Mouse (Mus musculus): ENCODE data around the gene Myo1d. TPM values are rescaled to one million over a fixed set of nuclear protein-coding genes. Genes with fewer than 3 reads are reported as not detected.

Myo1d gene
- polyA plus RNA-seq, 1 experiment: 80.4 TPM

DNA sequence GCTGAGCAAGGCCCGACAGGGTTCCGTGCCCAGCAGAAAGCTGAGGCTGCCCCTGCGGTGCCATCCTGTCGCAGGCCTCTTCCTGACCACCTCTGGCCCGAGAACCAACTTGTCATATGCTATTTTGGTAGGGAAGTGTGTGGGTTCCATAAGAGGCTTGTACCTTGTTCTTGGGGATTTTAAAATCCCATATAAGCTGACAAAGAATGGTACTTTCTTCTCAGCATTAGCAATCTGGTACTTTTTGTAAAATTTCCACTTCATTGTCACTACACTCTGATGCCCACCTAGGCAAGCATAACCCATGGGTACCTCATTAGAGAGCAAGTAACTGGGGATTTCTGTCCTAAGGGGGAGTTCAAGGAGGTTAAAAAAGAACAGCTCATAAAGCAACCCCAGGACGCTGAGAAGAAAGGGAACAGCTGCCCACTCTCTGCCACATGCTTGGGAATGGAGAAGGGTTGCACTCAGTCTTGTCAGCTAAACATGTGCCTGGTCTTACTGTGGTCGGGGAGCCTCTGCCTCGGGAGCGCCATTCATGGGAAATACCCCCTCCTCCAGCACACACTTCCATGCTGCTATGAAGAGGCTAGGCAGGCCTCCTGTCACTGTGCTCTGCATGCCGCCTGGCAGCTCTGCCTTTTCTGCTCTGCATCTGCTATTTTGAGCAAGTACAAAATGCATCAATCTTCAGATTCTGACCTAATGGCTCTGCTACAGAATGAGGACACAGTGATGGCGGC is 281.3 kb downstream of the Myo1d start:
- Histone ChIP-seq H3K4me3 (replicated peaks; ENCODE audit: extremely low read depth, low read depth, low read length) (no peak overlapping the region), H3K4me1 (ENCODE audit: control insufficient read depth, insufficient read depth, low read length) (no peaks in the 10 kb centered on the region; the same call in 1 of the 2 replicates)
- no peak for TF ChIP-seq CTCF (IDR thresholded peaks at IDR 0.05; ENCODE audit: insufficient read depth, low read length)
- no peak for TF ChIP-seq POLR2A (IDR thresholded peaks at IDR 0.05; ENCODE audit: borderline replicate concordance, extremely low read depth, low read depth, low read length)
- WGBS: 55% methylated on average over 11 of the region's 11 CpGs
- no peak for DNase-seq

- no peak overlapping the region for H3K4me3 ChIP-seq (replicated peaks; ENCODE audit: extremely low read depth, low read depth, low read length)
- no peak for TF ChIP-seq CTCF (IDR thresholded peaks at IDR 0.05; ENCODE audit: insufficient read depth, low read length)
- no peak for TF ChIP-seq POLR2A (IDR thresholded peaks at IDR 0.05; ENCODE audit: borderline replicate concordance, extremely low read depth, low read depth, low read length)
- DNase-seq: no peak
- 87% methylated on average over 10 of the region's 10 CpGs for WGBS
- H3K4me1 ChIP-seq (ENCODE audit: control insufficient read depth, insufficient read depth, low read length): no peaks in the 10 kb centered on the region; the same call in 1 of the 2 replicates
Observed at GRCm38 (mm10) chr11:80497225-80497919, 282.5 kb downstream of the Myo1d start.

DNA sequence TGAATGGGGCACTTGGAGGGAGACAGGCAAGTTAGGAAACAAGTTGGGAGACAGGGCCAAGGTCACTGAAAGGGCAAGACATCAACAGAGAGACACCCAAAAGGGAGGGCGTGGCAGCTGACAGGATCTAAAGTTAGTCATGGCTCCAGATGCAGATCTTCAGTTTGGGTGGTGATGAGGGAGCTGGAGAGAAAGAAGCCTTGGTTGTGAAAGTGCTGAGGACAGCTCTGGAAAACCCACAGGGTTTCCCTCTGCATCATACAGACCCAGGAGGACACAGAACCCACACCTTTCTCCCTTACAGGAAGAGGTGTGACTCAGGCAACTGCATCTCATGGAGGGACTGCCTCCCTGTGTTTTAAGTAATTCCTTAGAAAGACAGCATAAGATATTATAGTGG is 283.2 kb downstream of the Myo1d start:
- no peak for DNase-seq
- no peaks in the 10 kb centered on the region; the same call in 1 of the 2 replicates for H3K4me1 ChIP-seq (ENCODE audit: control insufficient read depth, insufficient read depth, low read length)
- H3K4me3 ChIP-seq (replicated peaks; ENCODE audit: extremely low read depth, low read depth, low read length): no peak overlapping the region
- WGBS: 76% methylated on average over 1 of the region's 1 CpGs
- no peak for TF ChIP-seq POLR2A (IDR thresholded peaks at IDR 0.05; ENCODE audit: borderline replicate concordance, extremely low read depth, low read depth, low read length)
- TF ChIP-seq CTCF (IDR thresholded peaks at IDR 0.05; ENCODE audit: insufficient read depth, low read length): no peak

GRCm38 (mm10) chr11:80495972-80496371 is 283.9 kb downstream of the Myo1d start:
- 87% methylated on average over 6 of the region's 6 CpGs for WGBS
- no peak for TF ChIP-seq CTCF (IDR thresholded peaks at IDR 0.05; ENCODE audit: insufficient read depth, low read length)
- no peak for TF ChIP-seq POLR2A (IDR thresholded peaks at IDR 0.05; ENCODE audit: borderline replicate concordance, extremely low read depth, low read depth, low read length)

GRCm38 (mm10) chr11:80494852-80495251 is 285.0 kb downstream of the Myo1d start:
- DNase-seq: no peak
- TF ChIP-seq POLR2A (IDR thresholded peaks at IDR 0.05; ENCODE audit: borderline replicate concordance, extremely low read depth, low read depth, low read length): no peak
- H3K4me1 ChIP-seq (ENCODE audit: control insufficient read depth, insufficient read depth, low read length): no peaks in the 10 kb centered on the region; the same call in 1 of the 2 replicates
- no peak overlapping the region for H3K4me3 ChIP-seq (replicated peaks; ENCODE audit: extremely low read depth, low read depth, low read length)
- 82% methylated on average over 9 of the region's 9 CpGs for WGBS

More at GRCm38 (mm10) chr11:80495972-80496371, 283.9 kb downstream of the Myo1d start:
- DNase-seq: no peak
- no peaks in the 10 kb centered on the region; the same call in 1 of the 2 replicates for H3K4me1 ChIP-seq (ENCODE audit: control insufficient read depth, insufficient read depth, low read length)
- H3K4me3 ChIP-seq (replicated peaks; ENCODE audit: extremely low read depth, low read depth, low read length): no peak overlapping the region

- WGBS: 87% methylated on average over 5 of the region's 5 CpGs
- TF ChIP-seq CTCF (IDR thresholded peaks at IDR 0.05; ENCODE audit: insufficient read depth, low read length) (no peak), POLR2A (IDR thresholded peaks at IDR 0.05; ENCODE audit: borderline replicate concordance, extremely low read depth, low read depth, low read length) (no peak)
- no peak for DNase-seq
- Histone ChIP-seq H3K4me1 (ENCODE audit: control insufficient read depth, insufficient read depth, low read length) (no peaks in the 10 kb centered on the region), H3K4me3 (replicated peaks; ENCODE audit: extremely low read depth, low read depth, low read length) (no peak overlapping the region)
Observed at GRCm38 (mm10) chr11:80493186-80493585, 286.6 kb downstream of the Myo1d start.

GRCm38 (mm10) chr11:80490831-80491230 is 289.0 kb downstream of the Myo1d start:
- 69% methylated on average over 10 of the region's 10 CpGs for WGBS
- Histone ChIP-seq H3K4me1 (ENCODE audit: control insufficient read depth, insufficient read depth, low read length) (no peaks in the 10 kb centered on the region), H3K4me3 (replicated peaks; ENCODE audit: extremely low read depth, low read depth, low read length) (no peak overlapping the region)
- no peak for DNase-seq
- TF ChIP-seq POLR2A (IDR thresholded peaks at IDR 0.05; ENCODE audit: borderline replicate concordance, extremely low read depth, low read depth, low read length) (no peak), CTCF (IDR thresholded peaks at IDR 0.05; ENCODE audit: insufficient read depth, low read length) (no peak)

- H3K4me1 ChIP-seq (ENCODE audit: control insufficient read depth, insufficient read depth, low read length): no peaks in the 10 kb centered on the region
- no peak overlapping the region for H3K4me3 ChIP-seq (replicated peaks; ENCODE audit: extremely low read depth, low read depth, low read length)
- no peak for TF ChIP-seq CTCF (IDR thresholded peaks at IDR 0.05; ENCODE audit: insufficient read depth, low read length)
- no peak for DNase-seq
- WGBS: 38% methylated on average over 5 of the region's 5 CpGs
Observed at GRCm38 (mm10) chr11:80489882-80490196, 290.0 kb downstream of the Myo1d start.

- 43% methylated on average over 12 of the region's 12 CpGs for WGBS
- DNase-seq: no peak
- H3K4me3 ChIP-seq (replicated peaks; ENCODE audit: extremely low read depth, low read depth, low read length): no peak overlapping the region
- no peak for TF ChIP-seq POLR2A (IDR thresholded peaks at IDR 0.05; ENCODE audit: borderline replicate concordance, extremely low read depth, low read depth, low read length)
- TF ChIP-seq CTCF (IDR thresholded peaks at IDR 0.05; ENCODE audit: insufficient read depth, low read length): no peak
- H3K4me1 ChIP-seq (ENCODE audit: control insufficient read depth, insufficient read depth, low read length): no peaks in the 10 kb centered on the region
Observed at GRCm38 (mm10) chr11:80489172-80489881, 290.5 kb downstream of the Myo1d start.
